In genomic region chr16:5478970-5479369, GRCm38 (mm10) we compare ENCODE assay signal across 24 mouse cellular contexts.
A peak's percentile ranks its signal among the peaks of the same experiment; 100 is the strongest.
DNase-seq lines count a peak whose midpoint lies in the region; ATAC-seq and TF ChIP-seq lines count a peak whose summit lies in the region.
"Had no signal": no experiment of that assay in that cellular context is flagged by ENCODE, and none has a peak within 500 bp of the region (broad histone marks: within the 10 kb centered on the region; RNA-seq: fewer than 3 reads in every experiment).

No protein-coding gene starts in this region.

- no peak for TF ChIP-seq POLR2A in kidney, adult 2 months (IDR thresholded peaks at IDR 0.05; ENCODE audit: low read depth, low read length)

- H3K4me1 ChIP-seq in kidney, adult 2 months (ENCODE audit: control insufficient read depth, insufficient read depth, low read length): 0 out of 2 replicates have a peak, but pooled peaks cover 4% of the 10 kb centered on the region
- no peaks in the 10 kb centered on the region for H3K4me1 ChIP-seq in kidney, embryonic 14.5 days (ENCODE audit: control insufficient read depth, insufficient read depth, low read length)
- peaks cover 3% of the 10 kb centered on the region; the same call in 1 of the 2 replicates for H3K4me1 ChIP-seq in kidney, embryonic 16.5 days (ENCODE audit: insufficient read depth, low read length)
- H3K4me1 ChIP-seq in liver, postnatal 0 days (ENCODE audit: insufficient read depth): 0 out of 2 replicates have a peak, but pooled peaks cover 2% of the 10 kb centered on the region
- H3K4me1 ChIP-seq in liver, embryonic 11.5 days (replicated peaks; ENCODE audit: control insufficient read depth, insufficient read depth, low read length): no peaks in the 10 kb centered on the region

- no peak for TF ChIP-seq CTCF in kidney, adult 2 months (conservative IDR thresholded peaks at IDR 0.05; ENCODE audit: insufficient read depth, insufficient read length, low read depth, low read length)
- no peak for TF ChIP-seq CTCF in liver, postnatal 0 days (IDR thresholded peaks at IDR 0.05; ENCODE audit: low read depth)

- no peak for TF ChIP-seq EP300 in liver, postnatal 0 days (IDR thresholded peaks at IDR 0.05; ENCODE audit: low read depth)

- H3K9me3 ChIP-seq in kidney, embryonic 14.5 days (ENCODE audit: control insufficient read depth, low read length): no peaks in the 10 kb centered on the region
- no peaks in the 10 kb centered on the region for H3K9me3 ChIP-seq in kidney, embryonic 16.5 days (ENCODE audit: low read length)
- no peaks in the 10 kb centered on the region for H3K9me3 ChIP-seq in liver, postnatal 0 days (ENCODE audit: low read length)
- no peaks in the 10 kb centered on the region for H3K9me3 ChIP-seq in liver, embryonic 11.5 days (ENCODE audit: control insufficient read depth, low read length)
- H3K9me3 ChIP-seq: embryonic facial prominence, embryonic 10.5 days; embryonic facial prominence, embryonic 12.5 days; forebrain, embryonic 13.5 days had no signal

- no peaks in the 10 kb centered on the region for H3K27me3 ChIP-seq in kidney, adult 2 months (replicated peaks; ENCODE audit: control insufficient read depth, insufficient read depth, low read length)
- H3K27me3 ChIP-seq in kidney, embryonic 14.5 days (ENCODE audit: control insufficient read depth, insufficient read depth, low read length): 0 out of 2 replicates have a peak, but pooled peaks cover 1% of the 10 kb centered on the region
- H3K27me3 ChIP-seq in kidney, embryonic 16.5 days (ENCODE audit: insufficient read depth, low read length): no peaks in the 10 kb centered on the region; the same call in none of the 2 replicates
- H3K27me3 ChIP-seq in liver, postnatal 0 days (ENCODE audit: insufficient read depth, low read length): no peaks in the 10 kb centered on the region
- H3K27me3 ChIP-seq in liver, embryonic 11.5 days (replicated peaks; ENCODE audit: control insufficient read depth, insufficient read depth, low read length): no peaks in the 10 kb centered on the region
- H3K27me3 ChIP-seq: embryonic facial prominence, embryonic 12.5 days; Patski had no signal

- H3K4me2 ChIP-seq in kidney, embryonic 14.5 days (replicated peaks; ENCODE audit: low read depth, low read length): no peak overlapping the region
- no peak overlapping the region for H3K4me2 ChIP-seq in kidney, embryonic 16.5 days (replicated peaks; ENCODE audit: low read depth, low read length)
- no peak overlapping the region for H3K4me2 ChIP-seq in liver, postnatal 0 days (ENCODE audit: low read depth, low read length)
- H3K4me2 ChIP-seq in liver, embryonic 11.5 days: no peak overlapping the region
- H3K4me2 ChIP-seq: embryonic facial prominence, embryonic 12.5 days; forebrain, embryonic 13.5 days had no signal

- ATAC-seq in kidney, embryonic 14.5 days (ENCODE audit: low FRiP score, low TSS enrichment): 0 out of 2 replicates have a peak, but pooled peaks have one; percentile 53
- peak; percentile 81 for ATAC-seq in kidney, embryonic 16.5 days (ENCODE audit: low FRiP score, low TSS enrichment)
- peak; percentile 44 for ATAC-seq in liver, postnatal 0 days
- no peak for ATAC-seq in liver, embryonic 11.5 days (replicated peaks; ENCODE audit: low FRiP score)
- ATAC-seq: activated CD4-positive, CD25-positive, alpha-beta regulatory T cell, adult 4 months; CD4-positive, CD25-positive, alpha-beta regulatory T cell, adult 4 months; forebrain, embryonic 13.5 days; Patski had no signal

- H3K27ac ChIP-seq in kidney, adult 2 months (ENCODE audit: insufficient read depth, low read depth, low read length): no peak overlapping the region
- no peak overlapping the region for H3K27ac ChIP-seq in kidney, embryonic 14.5 days (ENCODE audit: low read depth, low read length)
- H3K27ac ChIP-seq in kidney, embryonic 16.5 days (ENCODE audit: low read length): 0 out of 2 replicates have a peak overlapping the region, but pooled peaks have one; percentile 3
- H3K27ac ChIP-seq in liver, postnatal 0 days (ENCODE audit: low read depth): no peak overlapping the region
- H3K27ac ChIP-seq in liver, embryonic 11.5 days (ENCODE audit: low read depth, low read length): no peak overlapping the region
- H3K27ac ChIP-seq: embryonic facial prominence, embryonic 10.5 days; embryonic facial prominence, embryonic 12.5 days; forebrain, embryonic 13.5 days had no signal

- no peak overlapping the region for H3K9ac ChIP-seq in kidney, embryonic 14.5 days (ENCODE audit: low read depth, low read length)
- no peak overlapping the region for H3K9ac ChIP-seq in kidney, embryonic 16.5 days (replicated peaks; ENCODE audit: low read length)
- H3K9ac ChIP-seq in liver, postnatal 0 days (replicated peaks): no peak overlapping the region
- no peak overlapping the region for H3K9ac ChIP-seq in liver, embryonic 11.5 days (ENCODE audit: low read depth, low read length)
- H3K9ac ChIP-seq: embryonic facial prominence, embryonic 12.5 days; forebrain, embryonic 13.5 days had no signal

- peak; percentile 16 for DNase-seq in kidney, adult 2 months
- no peak for DNase-seq in kidney, postnatal 10 days
- no peak for DNase-seq in kidney, adult 11 months
- DNase-seq in kidney, adult 18-20 months: no peak
- no peak for DNase-seq in liver, postnatal 0 days
- no peak for DNase-seq in liver, embryonic 11.5 days (ENCODE audit: low spot score)
- DNase-seq: adrenal gland, adult 8-10 months; adrenal gland, postnatal 14 days; adrenal gland, postnatal 36 days; B cell, adult 2 months; cerebellum, adult 11-12 months; cerebellum, adult 2 months; cerebellum, adult 9-10 months; cerebellum, postnatal 10 days; cerebellum, postnatal 25 days had no signal

- H3K4me3 ChIP-seq in kidney, adult 2 months (ENCODE audit: insufficient read depth, low read depth, low read length): no peak overlapping the region
- no peak overlapping the region for H3K4me3 ChIP-seq in kidney, embryonic 14.5 days (ENCODE audit: low read length)
- no peak overlapping the region for H3K4me3 ChIP-seq in kidney, embryonic 16.5 days (ENCODE audit: low read length)
- no peak overlapping the region for H3K4me3 ChIP-seq in liver, postnatal 0 days (ENCODE audit: low read depth, low read length)
- no peak overlapping the region for H3K4me3 ChIP-seq in liver, embryonic 11.5 days (ENCODE audit: low read depth, low read length)
- H3K4me3 ChIP-seq: embryonic facial prominence, embryonic 10.5 days; embryonic facial prominence, embryonic 12.5 days; forebrain, embryonic 13.5 days had no signal

- H3K36me3 ChIP-seq in kidney, adult 2 months (ENCODE audit: control insufficient read depth, insufficient read depth, low read length): no peaks in the 10 kb centered on the region
- no peaks in the 10 kb centered on the region for H3K36me3 ChIP-seq in kidney, embryonic 14.5 days (ENCODE audit: control insufficient read depth, insufficient read depth, low read length)
- H3K36me3 ChIP-seq in kidney, embryonic 16.5 days (ENCODE audit: insufficient read depth, low read length): no peaks in the 10 kb centered on the region
- no peaks in the 10 kb centered on the region for H3K36me3 ChIP-seq in liver, postnatal 0 days (replicated peaks; ENCODE audit: insufficient read depth, low read length)
- H3K36me3 ChIP-seq in liver, embryonic 11.5 days (ENCODE audit: control insufficient read depth, insufficient read depth, low read length): no peaks in the 10 kb centered on the region
- H3K36me3 ChIP-seq: embryonic facial prominence, embryonic 10.5 days; embryonic facial prominence, embryonic 12.5 days; G1E had no signal
